Mouse (Mus musculus) ovary, postnatal 10 days (tissue): Measurements from ENCODE around the gene Usf1.

Experiments
- DNase-seq: peaks from one replicate; pipeline ENCODE4 v3.0.0; 2022; ENCODE audit warnings: low spot score

The Usf1 gene

DNA sequence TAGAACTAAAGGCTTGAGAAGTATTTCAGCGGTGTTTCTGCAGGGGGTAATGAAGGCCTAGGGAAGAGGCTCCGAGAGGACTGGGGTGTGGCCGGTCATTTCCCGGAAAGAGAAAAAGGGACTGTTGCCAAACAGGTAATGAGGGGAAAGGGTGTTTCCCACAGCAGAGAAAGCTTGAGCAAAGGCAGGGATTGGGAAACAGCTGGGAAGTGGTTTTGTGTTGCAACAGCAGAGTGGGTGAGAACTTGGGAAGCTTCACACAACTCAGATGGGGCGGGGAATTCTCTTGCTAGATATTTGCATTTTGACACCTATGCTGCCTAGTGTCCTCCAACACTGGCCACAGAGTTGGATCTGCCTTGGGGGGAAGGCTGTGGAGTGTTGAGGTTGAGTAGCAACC lies 41.8 kb downstream of the Usf1 start:
- no peak for DNase-seq

DNA sequence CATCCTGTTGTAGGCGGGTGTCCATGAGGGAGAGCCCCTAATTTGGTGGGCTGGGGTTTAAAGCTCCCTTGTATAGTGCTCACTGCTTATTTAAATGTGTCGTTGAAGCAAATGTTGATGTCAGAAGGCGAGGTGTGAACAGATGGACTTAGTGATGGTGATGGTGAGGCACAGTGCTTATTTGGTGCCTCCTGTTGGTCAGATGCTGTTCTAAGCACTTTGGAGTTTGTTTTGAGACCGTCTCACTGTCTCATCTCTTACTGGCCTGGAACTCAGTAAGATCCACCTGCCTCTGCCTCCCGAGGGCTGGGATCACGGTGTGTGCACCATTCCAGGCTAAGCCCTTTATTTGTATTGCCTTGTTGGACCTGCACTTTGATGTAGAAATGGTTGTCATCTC lies 43.8 kb downstream of the Usf1 start:
- no peak for DNase-seq

DNA sequence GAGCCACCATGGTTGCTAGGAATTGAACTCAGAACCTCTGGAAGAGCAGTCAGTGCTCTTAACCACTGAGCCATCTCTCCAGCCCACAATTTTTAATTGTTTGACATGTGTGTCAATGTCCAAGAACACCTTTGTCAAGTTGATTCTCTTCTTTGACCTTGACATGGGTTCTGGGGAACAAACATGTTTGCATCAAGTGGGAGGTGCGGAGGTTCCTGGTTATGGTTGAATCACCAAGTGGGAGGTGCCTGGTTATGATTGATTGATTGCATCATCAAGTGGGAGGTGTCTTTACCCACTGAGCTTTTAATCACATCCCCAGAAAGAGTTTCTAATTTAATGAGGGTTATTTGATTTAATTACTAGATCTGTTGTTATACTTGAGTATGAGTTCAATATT lies 46.5 kb downstream of the Usf1 start:
- DNase-seq, result no peak

DNA sequence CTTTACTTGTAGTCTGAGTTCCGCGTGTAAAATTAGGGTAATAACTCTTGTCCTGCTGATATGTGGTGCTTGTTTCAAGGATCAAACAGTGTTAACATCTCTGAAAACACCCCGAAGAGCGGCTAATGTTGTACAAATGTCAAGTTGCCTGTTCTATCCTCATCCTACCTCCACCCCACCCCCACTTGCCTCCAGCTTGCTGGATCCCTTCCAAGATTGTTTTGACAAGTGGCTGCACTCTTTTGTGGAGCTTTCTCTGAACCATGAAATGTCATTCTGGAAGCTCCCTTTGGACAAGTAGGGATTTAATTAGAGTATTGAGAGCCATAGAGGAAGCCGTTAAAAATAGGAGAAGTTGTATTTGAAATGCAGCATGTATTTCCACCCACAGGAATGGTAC lies 48.7 kb downstream of the Usf1 start:
- no peak for DNase-seq

DNA sequence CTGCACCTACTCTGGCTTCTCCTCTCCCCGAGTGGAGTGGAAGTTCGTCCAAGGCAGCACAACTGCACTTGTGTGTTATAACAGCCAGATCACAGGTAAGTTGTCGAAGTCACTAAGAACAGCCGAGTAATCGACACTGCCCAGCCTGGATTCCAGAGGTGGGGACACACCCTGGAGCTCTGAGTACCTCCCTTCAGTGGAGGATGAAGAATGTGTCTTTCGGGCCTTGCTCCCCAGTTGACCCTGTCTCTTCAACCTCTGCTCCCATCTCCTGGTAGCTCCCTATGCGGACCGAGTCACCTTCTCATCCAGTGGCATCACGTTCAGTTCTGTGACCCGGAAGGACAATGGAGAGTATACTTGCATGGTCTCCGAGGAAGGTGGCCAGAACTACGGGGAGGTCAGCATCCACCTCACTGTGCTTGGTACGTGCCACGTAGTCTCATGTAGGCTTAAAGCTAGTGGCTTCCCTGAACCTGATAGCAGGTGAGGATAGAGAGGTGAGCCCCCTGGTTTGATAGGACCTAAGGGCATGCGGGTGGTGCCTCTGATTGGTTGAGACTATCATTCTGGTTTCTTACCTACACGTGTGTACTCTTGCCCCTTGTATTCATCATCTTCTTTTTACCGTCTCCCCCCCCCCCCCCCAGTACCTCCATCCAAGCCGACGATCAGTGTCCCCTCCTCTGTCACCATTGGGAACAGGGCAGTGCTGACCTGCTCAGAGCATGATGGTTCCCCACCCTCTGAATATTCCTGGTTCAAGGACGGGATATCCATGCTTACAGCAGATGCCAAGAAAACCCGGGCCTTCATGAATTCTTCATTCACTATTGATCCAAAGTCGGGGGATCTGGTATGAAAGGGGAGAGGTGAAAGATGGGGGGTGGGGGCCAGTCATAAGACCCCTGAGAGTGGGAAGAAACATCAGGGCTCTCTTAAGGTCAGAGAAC lies 49.7 kb downstream of the Usf1 start:
- DNase-seq, result no peak

DNA sequence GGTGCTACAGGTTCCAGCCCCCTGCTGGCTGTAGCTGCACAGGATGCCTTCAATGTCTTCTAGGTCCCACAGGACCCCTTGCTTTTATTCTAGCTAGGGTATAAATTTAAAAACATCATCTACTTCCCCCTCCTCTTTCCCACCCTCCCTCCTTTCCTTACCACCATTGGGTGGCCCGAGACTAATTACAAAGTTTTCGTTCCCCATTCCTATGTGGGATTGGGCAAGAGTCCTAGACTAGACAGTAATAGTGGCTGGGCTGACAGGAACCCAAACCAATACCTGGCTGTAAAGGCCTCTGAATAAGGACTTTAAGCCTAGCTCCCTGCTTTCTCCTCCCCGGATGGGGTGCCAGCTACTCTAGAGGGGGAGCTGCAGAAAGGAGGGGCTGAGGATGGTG lies 52.0 kb downstream of the Usf1 start:
- DNase-seq, result no peak

DNA sequence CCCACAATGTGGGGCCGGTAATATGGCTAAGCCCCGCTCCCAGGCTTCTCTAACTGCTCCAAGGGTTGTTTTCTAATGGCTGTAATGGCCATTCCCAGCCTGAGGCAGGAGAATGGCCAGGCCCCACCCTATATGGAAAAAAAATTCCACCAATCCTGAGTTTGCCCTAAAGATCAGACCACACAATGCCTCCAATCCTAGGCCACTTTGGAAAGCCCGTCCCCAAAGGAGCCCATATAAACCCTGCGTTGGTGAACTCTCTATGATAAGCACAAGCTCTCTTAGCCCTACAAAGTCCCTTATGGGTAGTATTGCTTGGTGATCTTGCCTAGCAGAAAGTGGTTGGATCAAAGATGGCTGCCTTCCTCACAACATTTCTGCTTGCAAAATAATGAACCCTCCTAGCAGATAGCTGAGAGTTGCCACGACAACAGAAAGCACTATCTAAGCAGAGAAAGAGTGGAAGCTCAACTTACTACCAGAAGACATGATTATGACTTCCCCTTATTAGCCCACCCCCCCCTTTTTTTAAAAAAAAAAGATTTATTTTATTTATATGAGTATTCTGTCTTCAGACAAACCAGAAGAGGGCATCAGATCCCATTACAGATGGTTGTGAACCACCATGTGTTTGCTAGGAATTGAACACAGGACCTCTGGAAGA lies 54.8 kb downstream of the Usf1 start:
- DNase-seq, result no peak

DNA sequence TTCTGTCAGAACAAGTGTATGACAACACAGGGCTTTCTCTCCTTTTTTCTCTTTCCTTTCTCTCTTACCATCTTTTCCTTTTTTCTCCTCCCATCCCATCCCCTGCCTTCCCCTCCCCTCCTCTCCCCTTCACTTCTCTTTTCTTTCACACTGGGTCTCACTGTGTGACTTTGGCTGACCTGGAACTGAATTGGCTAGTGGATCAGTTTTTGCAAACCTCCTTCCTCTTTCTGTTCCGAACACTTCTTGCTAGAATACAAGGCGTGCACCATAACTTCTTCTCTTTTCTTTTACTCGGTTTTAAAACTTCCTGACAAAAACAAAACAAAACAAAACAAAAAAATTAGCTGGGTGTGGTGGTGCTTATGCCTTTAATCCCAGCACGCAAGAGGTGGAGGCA lies 55.5 kb downstream of the Usf1 start:
- no peak for DNase-seq
